Mouse (Mus musculus) bone marrow macrophage, adult 2 months (primary cell): ENCODE data around the gene Pirb.

Source experiments
- CTCF ChIP-seq: IDR thresholded peaks from 2 replicates; pipeline ENCODE4 v1.5.1; 2012; ENCODE audit warnings: low read depth, mild to moderate bottlenecking, low read length, moderate library complexity
- POLR2A ChIP-seq: IDR thresholded peaks from 2 replicates; pipeline ENCODE4 v1.6.1; 2012; ENCODE audit warnings: mild to moderate bottlenecking, low read depth, low read length, borderline replicate concordance

DNA sequence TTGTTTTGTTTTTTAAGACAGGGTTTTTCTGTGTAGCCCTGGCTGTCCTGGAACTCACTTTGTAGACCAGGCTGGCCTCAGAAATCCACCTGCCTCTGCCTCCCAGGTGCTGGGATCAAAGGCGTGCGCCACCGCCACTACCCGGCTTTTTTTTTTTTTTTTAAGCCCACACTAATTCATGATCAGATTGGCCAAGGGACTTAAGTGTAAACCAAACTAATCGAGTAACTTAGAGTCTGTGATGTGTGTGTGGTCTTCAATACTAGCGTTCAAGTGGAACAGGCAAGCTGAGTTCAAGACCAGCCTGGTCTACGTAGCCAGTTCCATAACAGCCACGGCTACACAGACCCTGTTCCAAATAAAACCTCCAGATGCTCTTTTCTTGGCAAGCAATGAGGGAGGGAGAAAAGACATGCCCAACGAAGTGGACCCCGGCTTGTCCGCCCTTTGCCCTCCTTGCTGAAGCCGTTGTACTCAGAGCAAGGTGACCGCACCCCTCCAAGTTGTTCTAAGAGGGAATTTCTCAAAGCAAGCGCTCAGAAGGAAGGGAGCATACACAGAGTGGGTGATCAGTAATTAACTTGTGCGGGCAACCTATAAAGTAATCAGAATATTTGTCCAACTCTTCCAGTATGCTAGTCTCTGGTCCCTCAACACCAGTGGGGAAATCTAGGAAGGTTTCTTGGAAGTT, 55.5 kb downstream of the Pirb start:
- no peak for TF ChIP-seq CTCF
- TF ChIP-seq POLR2A = no peak
